9 mouse cellular contexts compared by ENCODE assay signal in the genomic region with DNA sequence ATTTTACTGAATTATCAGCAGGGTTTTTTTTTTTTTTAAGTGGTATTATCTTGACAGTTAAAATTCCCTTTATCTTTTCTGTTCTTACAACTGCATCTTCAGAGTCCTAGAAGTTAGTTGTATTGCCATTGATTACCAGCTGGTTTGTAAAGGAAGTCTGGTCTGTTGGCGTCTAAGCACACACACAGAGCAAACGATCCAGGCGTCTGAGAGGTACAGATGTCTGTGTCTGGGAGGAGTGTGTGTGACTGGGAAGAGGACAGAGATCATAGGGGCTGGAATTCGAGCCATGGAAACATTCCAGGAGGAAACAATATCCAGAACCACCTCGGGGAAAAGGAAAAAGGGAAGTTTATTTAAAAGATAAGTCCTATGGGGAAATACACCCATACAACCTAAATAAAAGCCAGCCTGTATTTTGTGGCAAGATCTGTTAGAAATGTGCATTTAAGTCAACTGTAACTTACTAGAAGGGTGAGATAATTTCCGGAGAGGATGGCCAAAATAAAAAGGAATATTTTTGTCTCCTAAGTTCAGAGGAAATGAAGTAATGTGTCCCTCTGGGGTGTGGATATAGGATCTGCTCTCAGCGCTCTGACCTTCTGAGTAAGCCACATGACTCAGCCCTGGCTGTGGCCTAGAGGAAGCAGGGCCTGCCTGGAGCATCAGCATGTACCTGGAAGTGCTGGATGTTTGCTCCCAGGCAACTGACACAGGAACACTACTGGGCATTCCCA.
A peak's percentile ranks its signal among the peaks of the same experiment; 100 is the strongest.
DNase-seq lines count a peak whose midpoint lies in the region; ATAC-seq lines count a peak whose summit lies in the region.
"Had no signal": no experiment of that assay in that cellular context is flagged by ENCODE, and none has a peak within 500 bp of the region (broad histone marks: within the 10 kb centered on the region; RNA-seq: fewer than 3 reads in every experiment).

No protein-coding gene starts in this region.

- no peaks in the 10 kb centered on the region for H3K9me3 ChIP-seq in heart, embryonic 16.5 days (replicated peaks; ENCODE audit: control insufficient read depth, low read length)
- H3K9me3 ChIP-seq in liver, embryonic 12.5 days (replicated peaks), result no peaks in the 10 kb centered on the region
- H3K9me3 ChIP-seq in neural tube, embryonic 15.5 days (replicated peaks), result no peaks in the 10 kb centered on the region
- H3K9me3 ChIP-seq in forebrain, embryonic 15.5 days, result no peaks in the 10 kb centered on the region
- H3K9me3 ChIP-seq: neural tube, embryonic 13.5 days had no signal

- H3K4me2 ChIP-seq in heart, embryonic 16.5 days (ENCODE audit: low read depth, low read length), result no peak overlapping the region
- 0 out of 2 replicates have a peak overlapping the region, but pooled peaks have one; percentile 20 for H3K4me2 ChIP-seq in liver, embryonic 12.5 days
- no peak overlapping the region for H3K4me2 ChIP-seq in neural tube, embryonic 15.5 days
- no peak overlapping the region for H3K4me2 ChIP-seq in forebrain, embryonic 15.5 days (replicated peaks)
- H3K4me2 ChIP-seq: neural tube, embryonic 13.5 days had no signal

- 18% methylated on average over 7 of the region's 7 CpGs for WGBS in heart, embryonic 16.5 days
- 7% methylated on average over 7 of the region's 7 CpGs for WGBS in liver, embryonic 12.5 days (ENCODE audit: insufficient replicate concordance)
- 45% methylated on average over 7 of the region's 7 CpGs for WGBS in neural tube, embryonic 15.5 days
- 44% methylated on average over 7 of the region's 7 CpGs for WGBS in forebrain, embryonic 15.5 days

- H3K4me1 ChIP-seq in heart, embryonic 16.5 days (ENCODE audit: control insufficient read depth, insufficient read depth, low read length), result no peaks in the 10 kb centered on the region
- peaks cover 62% of the 10 kb centered on the region for H3K4me1 ChIP-seq in liver, embryonic 12.5 days
- H3K4me1 ChIP-seq in neural tube, embryonic 15.5 days, result no peaks in the 10 kb centered on the region
- H3K4me1 ChIP-seq in forebrain, embryonic 15.5 days, result no peaks in the 10 kb centered on the region
- H3K4me1 ChIP-seq: neural tube, embryonic 13.5 days had no signal

- H3K4me3 ChIP-seq in heart, embryonic 16.5 days (ENCODE audit: low read length), result no peak overlapping the region
- no peak overlapping the region for H3K4me3 ChIP-seq in liver, embryonic 12.5 days
- no peak overlapping the region for H3K4me3 ChIP-seq in neural tube, embryonic 15.5 days (replicated peaks)
- H3K4me3 ChIP-seq in forebrain, embryonic 15.5 days, result no peak overlapping the region
- H3K4me3 ChIP-seq: neural tube, embryonic 13.5 days had no signal

- no peak overlapping the region for H3K9ac ChIP-seq in heart, embryonic 16.5 days (ENCODE audit: low read length)
- peak overlapping the region; percentile 50 for H3K9ac ChIP-seq in liver, embryonic 12.5 days
- no peak overlapping the region for H3K9ac ChIP-seq in neural tube, embryonic 15.5 days (replicated peaks)
- H3K9ac ChIP-seq in forebrain, embryonic 15.5 days (replicated peaks), result no peak overlapping the region
- H3K9ac ChIP-seq: neural tube, embryonic 13.5 days had no signal

- H3K36me3 ChIP-seq in heart, embryonic 16.5 days (ENCODE audit: control insufficient read depth, insufficient read depth), result peaks cover 2% of the 10 kb centered on the region; the same call in 1 of the 2 replicates
- no peaks in the 10 kb centered on the region for H3K36me3 ChIP-seq in liver, embryonic 12.5 days
- H3K36me3 ChIP-seq in neural tube, embryonic 15.5 days, result 0 out of 2 replicates have a peak, but pooled peaks cover 2% of the 10 kb centered on the region
- no peaks in the 10 kb centered on the region for H3K36me3 ChIP-seq in forebrain, embryonic 15.5 days
- H3K36me3 ChIP-seq: neural tube, embryonic 13.5 days had no signal

- H3K27me3 ChIP-seq in heart, embryonic 16.5 days (ENCODE audit: control insufficient read depth, insufficient read depth, low read length), result no peaks in the 10 kb centered on the region
- H3K27me3 ChIP-seq in liver, embryonic 12.5 days (replicated peaks), result no peaks in the 10 kb centered on the region
- H3K27me3 ChIP-seq in neural tube, embryonic 15.5 days (replicated peaks), result no peaks in the 10 kb centered on the region
- H3K27me3 ChIP-seq in forebrain, embryonic 15.5 days, result no peaks in the 10 kb centered on the region
- H3K27me3 ChIP-seq: neural tube, embryonic 13.5 days had no signal

- ATAC-seq in heart, embryonic 16.5 days (replicated peaks; ENCODE audit: extremely low read depth, insufficient read depth, low FRiP score), result peak; percentile 89
- ATAC-seq in liver, embryonic 12.5 days, result peak; percentile 53
- no peak for ATAC-seq in neural tube, embryonic 15.5 days (ENCODE audit: low FRiP score)
- no peak for ATAC-seq in forebrain, embryonic 15.5 days (replicated peaks)

- DNase-seq in Muller cell, postnatal 12 days (ENCODE audit: inconsistent ontology term), result peak; percentile 35
- DNase-seq in embryo, embryonic 10.5 days (ENCODE audit: low spot score), result peak; percentile 35
- no peak for DNase-seq in layer of hippocampus, postnatal 10 days (ENCODE audit: low spot score in 2 of 2)
- DNase-seq in left cerebral cortex, adult 9 months (ENCODE audit: low spot score in 2 of 2), result no peak

- peak overlapping the region; percentile 82 for H3K27ac ChIP-seq in heart, embryonic 16.5 days (ENCODE audit: low read length)
- peak overlapping the region; percentile 87 for H3K27ac ChIP-seq in liver, embryonic 12.5 days
- no peak overlapping the region for H3K27ac ChIP-seq in neural tube, embryonic 15.5 days (replicated peaks)
- H3K27ac ChIP-seq in forebrain, embryonic 15.5 days (replicated peaks), result no peak overlapping the region
- H3K27ac ChIP-seq: neural tube, embryonic 13.5 days had no signal

Comparison
In these comparisons a context has a peak if more than half of its experiments do, and no peak if none do; other contexts are left out.
1. DNase-seq: peak in Muller cell, postnatal 12 days (single experiment) and embryo, embryonic 10.5 days (single experiment); none in layer of hippocampus, postnatal 10 days (0 of 2) and left cerebral cortex, adult 9 months (0 of 2).
2. ATAC-seq: peak in heart, embryonic 16.5 days (single experiment) and liver, embryonic 12.5 days (single experiment); none in neural tube, embryonic 15.5 days (single experiment) and forebrain, embryonic 15.5 days (single experiment).
3. H3K27ac ChIP-seq: peak in heart, embryonic 16.5 days (single experiment) and liver, embryonic 12.5 days (single experiment); none in neural tube, embryonic 15.5 days (single experiment) and forebrain, embryonic 15.5 days (single experiment).